Mouse (Mus musculus) limb, embryonic 12.5 days (tissue): ENCODE measurements at regions not wholly inside any gene's neighbourhood (a gene's known extent, or its start where the extent isn't known, plus 50 kb on each side); places are given as distances from the start of the nearest gene placed in this dataset.

ENCODE experiments used
- ATAC-seq: fragments of 200-750 bp; cut with Nextera tagmentation; 2 replicates; pipeline ENCODE4 v1.8.0; 2017; ENCODE audit warnings: low read depth, moderate TSS enrichment; ENCODE audit not compliant: insufficient number of reproducible peaks, insufficient read depth, low FRiP score, low TSS enrichment
- H3K27ac ChIP-seq: fragments of 300-500 bp; sonication (generic); 2 replicates; pipeline ENCODE4 v1.5.1; 2016; ENCODE audit warnings: mild to moderate bottlenecking, moderate library complexity
- H3K27me3 ChIP-seq: fragments of 300-500 bp; sonication (generic); 2 replicates; pipeline ENCODE4 v1.6.1; 2016; ENCODE audit warnings: mild to moderate bottlenecking, moderate library complexity
- H3K36me3 ChIP-seq: fragments of 300-500 bp; sonication (generic); 2 replicates; pipeline ENCODE4 v1.6.1; 2016; ENCODE audit warnings: mild to moderate bottlenecking, moderate library complexity
- H3K4me1 ChIP-seq: fragments of 300-500 bp; sonication (generic); replicated peaks from 2 replicates; pipeline ENCODE4 v1.6.1; 2016
- H3K4me2 ChIP-seq: fragments of 300-500 bp; sonication (generic); 2 replicates; pipeline ENCODE4 v1.6.1; 2016; ENCODE audit warnings: mild to moderate bottlenecking, moderate library complexity
- H3K4me3 ChIP-seq: fragments of 300-500 bp; sonication (generic); replicated peaks from 2 replicates; pipeline ENCODE4 v1.5.1; 2016; ENCODE audit warnings: mild to moderate bottlenecking
- H3K9ac ChIP-seq: fragments of 300-500 bp; sonication (generic); replicated peaks from 2 replicates; pipeline ENCODE4 v1.6.1; 2016; ENCODE audit warnings: mild to moderate bottlenecking, moderate library complexity
- H3K9me3 ChIP-seq: fragments of 300-500 bp; sonication (generic); 2 replicates; pipeline ENCODE4 v1.6.1; 2016; ENCODE audit warnings: mild to moderate bottlenecking, moderate library complexity
- WGBS: fragments of 180-500 bp; shearing (Covaris S2); methylation state at CpG from one replicate; pipeline ENCODE4 v1.1.7; 2016; 5-methylcytosine and 5-hydroxymethylcytosine counted together

- Histone ChIP-seq H3K9ac (no peak overlapping the region), H3K36me3 (no peaks in the 10 kb centered on the region), H3K4me2 (no peak overlapping the region), H3K9me3 (no peaks in the 10 kb centered on the region), H3K27me3 (0 out of 2 replicates have a peak, but pooled peaks cover 6% of the 10 kb centered on the region), H3K4me1 (peaks cover 30% of the 10 kb centered on the region), H3K4me3 (no peak overlapping the region), H3K27ac (no peak overlapping the region)
- WGBS: 90% methylated on average over 3 of the region's 3 CpGs
- ATAC-seq: no peak
Measured at GRCm38 (mm10) chr9:23064811-23065210, 158.1 kb upstream of the Bmper start.

DNA sequence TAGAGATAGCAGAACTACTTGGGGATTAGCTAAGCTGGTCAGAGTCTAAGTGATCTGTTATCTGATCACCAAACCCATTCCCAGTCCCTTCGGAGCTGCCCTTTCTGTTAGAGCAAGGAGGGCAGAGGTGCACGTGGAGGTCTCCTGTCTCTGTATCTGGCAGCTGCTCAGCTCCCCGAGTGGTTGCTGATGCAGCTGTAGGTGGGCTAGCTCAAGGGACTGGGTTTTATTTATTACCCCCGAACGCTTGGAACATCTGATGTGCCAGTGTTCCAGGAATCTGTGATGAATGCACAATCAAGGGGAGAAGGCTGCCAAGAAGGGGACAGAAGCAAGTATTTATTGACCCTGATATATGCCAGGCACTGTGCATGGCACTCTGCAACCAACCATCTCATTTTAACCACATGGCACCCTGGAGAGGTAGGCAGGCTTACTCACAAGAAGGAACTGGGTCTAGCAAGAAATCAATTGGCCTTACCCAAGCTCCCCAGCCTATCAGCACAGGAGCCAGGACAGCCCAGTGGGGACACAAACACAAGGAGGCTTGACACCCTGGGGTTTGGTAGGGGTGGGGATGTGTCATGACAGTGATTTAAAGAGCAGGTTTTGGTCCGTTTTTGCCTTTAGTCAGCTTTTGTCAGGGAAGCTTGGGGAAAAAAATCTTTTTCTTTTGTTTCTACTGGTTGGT, 154.6 kb upstream of the Bmper start:
- Histone ChIP-seq H3K9ac (no peak overlapping the region), H3K4me1 (peaks cover 10% of the 10 kb centered on the region), H3K9me3 (no peaks in the 10 kb centered on the region), H3K4me2 (no peak overlapping the region), H3K36me3 (no peaks in the 10 kb centered on the region), H3K4me3 (no peak overlapping the region), H3K27ac (no peak overlapping the region), H3K27me3 (0 out of 2 replicates have a peak, but pooled peaks cover 6% of the 10 kb centered on the region)
- 56% methylated on average over 6 of the region's 6 CpGs for WGBS
- no peak for ATAC-seq

DNA sequence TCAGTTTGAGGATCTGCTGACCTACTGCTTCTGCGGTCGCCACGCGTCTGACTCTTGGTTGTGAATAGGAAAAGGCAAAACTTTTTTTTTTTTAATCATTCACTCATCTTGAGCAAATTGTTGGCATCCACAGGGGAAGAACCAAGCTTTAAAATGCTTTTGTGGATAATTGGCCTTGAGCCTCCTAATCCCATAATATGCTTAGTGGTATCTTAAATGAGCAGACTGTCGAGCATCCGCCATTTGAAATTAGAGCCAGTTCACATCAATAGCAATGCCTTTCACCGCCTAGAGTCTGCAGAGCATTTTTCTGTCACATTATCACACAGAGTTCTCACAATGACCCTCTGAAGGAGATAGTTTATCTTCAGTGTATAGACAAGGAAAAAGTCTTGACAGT, 153.7 kb upstream of the Bmper start:
- Histone ChIP-seq H3K4me1 (peaks cover 11% of the 10 kb centered on the region; the same call in 1 of the 2 replicates), H3K9ac (no peak overlapping the region), H3K9me3 (no peaks in the 10 kb centered on the region), H3K36me3 (no peaks in the 10 kb centered on the region), H3K27me3 (0 out of 2 replicates have a peak, but pooled peaks cover 6% of the 10 kb centered on the region), H3K27ac (no peak overlapping the region), H3K4me3 (no peak overlapping the region), H3K4me2 (no peak overlapping the region)
- ATAC-seq: no peak
- 88% methylated on average over 7 of the region's 7 CpGs for WGBS

- peaks cover 11% of the 10 kb centered on the region; the same call in 1 of the 2 replicates for H3K4me1 ChIP-seq
- no peak overlapping the region for H3K27ac ChIP-seq
- no peak overlapping the region for H3K4me3 ChIP-seq
- 19% methylated on average over 2 of the region's 2 CpGs for WGBS
- ATAC-seq: no peak
- no peak overlapping the region for H3K9ac ChIP-seq
- no peaks in the 10 kb centered on the region for H3K36me3 ChIP-seq
- H3K4me2 ChIP-seq: no peak overlapping the region
- H3K27me3 ChIP-seq: 0 out of 2 replicates have a peak, but pooled peaks cover 6% of the 10 kb centered on the region
- no peaks in the 10 kb centered on the region for H3K9me3 ChIP-seq
Measured at GRCm38 (mm10) chr9:23071006-23071405, 151.9 kb upstream of the Bmper start.

DNA sequence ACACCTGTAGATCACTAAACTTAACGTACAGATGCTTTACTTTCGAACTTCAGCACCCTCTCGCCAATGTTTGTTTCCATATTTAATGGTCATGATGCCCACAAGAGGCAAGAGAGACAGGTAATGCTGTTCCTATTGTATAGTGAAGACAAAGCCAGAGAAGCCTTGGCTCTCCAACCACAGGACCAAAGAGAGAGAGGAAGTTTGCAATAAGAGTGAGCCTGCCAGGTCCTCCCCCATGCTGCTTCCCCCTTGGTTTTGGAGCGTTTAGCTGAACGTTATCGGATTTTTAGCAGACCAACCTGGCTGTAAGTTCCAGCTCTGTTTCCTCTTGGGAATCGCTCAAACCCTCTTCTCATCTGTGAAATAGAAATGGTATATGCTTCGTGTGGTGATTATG, 150.1 kb upstream of the Bmper start:
- Histone ChIP-seq H3K4me2 (no peak overlapping the region), H3K9me3 (no peaks in the 10 kb centered on the region), H3K36me3 (no peaks in the 10 kb centered on the region), H3K27ac (no peak overlapping the region), H3K27me3 (0 out of 2 replicates have a peak, but pooled peaks cover 6% of the 10 kb centered on the region), H3K4me1 (peaks cover 11% of the 10 kb centered on the region; the same call in 1 of the 2 replicates), H3K4me3 (no peak overlapping the region), H3K9ac (no peak overlapping the region)
- ATAC-seq: no peak
- WGBS: 81% methylated on average over 8 of the region's 8 CpGs

- no peak; the same call in 1 of the 2 replicates for ATAC-seq
- Histone ChIP-seq H3K4me3 (no peak overlapping the region), H3K9ac (no peak overlapping the region), H3K9me3 (no peaks in the 10 kb centered on the region), H3K4me1 (peaks cover 26% of the 10 kb centered on the region), H3K4me2 (peak overlapping the region; percentile 37), H3K27ac (peak overlapping the region; percentile 92), H3K27me3 (0 out of 2 replicates have a peak, but pooled peaks cover 3% of the 10 kb centered on the region), H3K36me3 (no peaks in the 10 kb centered on the region)
- 15% methylated on average over 17 of the region's 17 CpGs for WGBS
Measured at GRCm38 (mm10) chr9:23083562-23083961, 139.3 kb upstream of the Bmper start.

DNA sequence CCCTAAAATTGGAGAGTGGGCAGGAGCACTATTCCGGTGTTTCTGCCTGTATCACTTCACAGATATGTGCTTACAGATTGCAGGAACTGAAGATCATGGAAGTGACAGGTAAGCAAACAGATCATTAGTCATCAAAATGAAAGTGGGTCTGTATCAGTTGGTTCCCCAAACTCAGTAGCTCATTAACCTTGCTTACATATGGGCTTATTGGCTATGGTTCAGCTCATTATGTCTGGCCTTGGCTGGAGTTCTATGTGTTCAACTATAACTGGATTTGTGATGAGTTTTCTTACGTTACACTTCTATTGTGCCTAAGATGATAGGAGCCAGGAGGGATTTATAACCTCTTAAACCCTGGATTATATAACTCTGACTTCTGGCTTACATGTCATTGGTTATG, 133.5 kb upstream of the Bmper start:
- no peak overlapping the region for H3K27ac ChIP-seq
- ATAC-seq: no peak
- WGBS: 78% methylated on average over 2 of the region's 2 CpGs

GRCm38 (mm10) chr9:23097134-23097789, 125.6 kb upstream of the Bmper start:
- H3K27ac ChIP-seq: peak overlapping the region; percentile 67; the same call in 1 of the 2 replicates
- H3K9ac ChIP-seq: no peak overlapping the region
- H3K27me3 ChIP-seq: peaks cover 11% of the 10 kb centered on the region; the same call in 1 of the 2 replicates
- 0 out of 2 replicates have a peak overlapping the region, but pooled peaks have one; percentile 13 for H3K4me2 ChIP-seq
- no peak overlapping the region for H3K4me3 ChIP-seq
- H3K4me1 ChIP-seq: peaks cover 20% of the 10 kb centered on the region
- H3K36me3 ChIP-seq: no peaks in the 10 kb centered on the region
- no peak for ATAC-seq
- no peaks in the 10 kb centered on the region for H3K9me3 ChIP-seq
- 28% methylated on average over 11 of the region's 11 CpGs for WGBS

More for the DNA sequence above, 133.5 kb upstream of the Bmper start:
- Histone ChIP-seq H3K27me3 (0 out of 2 replicates have a peak, but pooled peaks cover 3% of the 10 kb centered on the region), H3K4me3 (no peak overlapping the region), H3K36me3 (no peaks in the 10 kb centered on the region), H3K4me2 (no peak overlapping the region), H3K9ac (no peak overlapping the region), H3K9me3 (no peaks in the 10 kb centered on the region), H3K4me1 (peaks cover 7% of the 10 kb centered on the region)

DNA sequence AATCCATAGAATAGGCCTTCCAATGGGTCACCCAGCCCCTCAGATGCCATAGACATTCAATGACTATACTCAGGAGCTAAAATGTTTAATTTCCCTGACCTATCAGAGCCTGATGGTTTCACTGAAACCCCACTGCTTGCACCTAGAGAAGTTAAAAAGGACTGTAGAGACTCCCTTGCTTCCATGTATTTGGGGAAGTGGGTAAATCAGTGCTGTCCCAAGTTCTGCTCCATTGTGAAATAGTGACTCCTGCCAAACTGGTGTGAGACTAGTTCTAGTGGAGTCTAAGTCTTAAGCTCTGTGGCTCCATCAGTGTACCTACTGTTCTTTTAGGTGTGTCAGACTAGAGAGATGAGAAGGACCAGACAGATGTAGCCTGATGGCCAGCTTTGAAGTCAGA, 121.3 kb upstream of the Bmper start:
- Histone ChIP-seq H3K27me3 (peaks cover 11% of the 10 kb centered on the region; the same call in 1 of the 2 replicates), H3K4me2 (no peak overlapping the region), H3K9ac (no peak overlapping the region), H3K4me1 (peaks cover 22% of the 10 kb centered on the region), H3K27ac (no peak overlapping the region), H3K9me3 (no peaks in the 10 kb centered on the region), H3K4me3 (no peak overlapping the region), H3K36me3 (no peaks in the 10 kb centered on the region)
- no peak for ATAC-seq

GRCm38 (mm10) chr9:23101990-23102796, 120.7 kb upstream of the Bmper start:
- no peak overlapping the region for H3K4me2 ChIP-seq
- ATAC-seq: 0 out of 2 replicates have a peak, but pooled peaks have one; percentile 31
- H3K4me3 ChIP-seq: no peak overlapping the region
- peaks cover 16% of the 10 kb centered on the region for H3K4me1 ChIP-seq
- H3K27me3 ChIP-seq: peaks cover 11% of the 10 kb centered on the region; the same call in 1 of the 2 replicates
- WGBS: 40% methylated on average over 9 of the region's 9 CpGs
- no peaks in the 10 kb centered on the region for H3K9me3 ChIP-seq
- H3K27ac ChIP-seq: no peak overlapping the region
- H3K9ac ChIP-seq: no peak overlapping the region
- H3K36me3 ChIP-seq: no peaks in the 10 kb centered on the region

GRCm38 (mm10) chr9:23111500-23111899, 111.4 kb upstream of the Bmper start:
- no peak for ATAC-seq

More at GRCm38 (mm10) chr9:23111500-23111899, 111.4 kb upstream of the Bmper start:
- Histone ChIP-seq H3K4me2 (no peak overlapping the region), H3K4me1 (no peaks in the 10 kb centered on the region), H3K9me3 (no peaks in the 10 kb centered on the region), H3K36me3 (no peaks in the 10 kb centered on the region), H3K27me3 (no peaks in the 10 kb centered on the region), H3K27ac (no peak overlapping the region), H3K4me3 (no peak overlapping the region), H3K9ac (no peak overlapping the region)
- 60% methylated on average over 6 of the region's 6 CpGs for WGBS
